Mouse (Mus musculus) gastrocnemius, postnatal 10 days (tissue): ENCODE data around the gene Mbnl2. TPM values are rescaled to one million over a fixed set of nuclear protein-coding genes. Genes with fewer than 3 reads are reported as not detected.

Experiments
- DNase-seq: peaks from one replicate; pipeline ENCODE4 v3.0.0; 2021; ENCODE audit warnings: mixed read lengths
- total RNA-seq, 2 experiments: library from RNA; stranded (reverse); gene quantifications; 2 replicates each; pipeline ENCODE4 v1.2.3; 2021

The Mbnl2 gene
- total RNA-seq, 2 experiments from 2014 or later, result 213 to 224 TPM

- no peak for DNase-seq
Observed at GRCm38 (mm10) chr14:120274746-120275145, 723 bp upstream of the Mbnl2 start.

GRCm38 (mm10) chr14:120276343-120277080, 1.0 kb downstream of the Mbnl2 start:
- no peak for DNase-seq

GRCm38 (mm10) chr14:120277081-120277656, 1.7 kb downstream of the Mbnl2 start:
- no peak for DNase-seq

- DNase-seq, result peak; percentile 36
Observed at GRCm38 (mm10) chr14:120278290-120279244, 3.1 kb downstream of the Mbnl2 start.

GRCm38 (mm10) chr14:120280136-120280535, 4.7 kb downstream of the Mbnl2 start:
- DNase-seq, result no peak

- no peak for DNase-seq
Observed at GRCm38 (mm10) chr14:120283787-120284186, 8.3 kb downstream of the Mbnl2 start.

GRCm38 (mm10) chr14:120284504-120284903, 9.0 kb downstream of the Mbnl2 start:
- DNase-seq, result no peak

GRCm38 (mm10) chr14:120287121-120287986, 11.9 kb downstream of the Mbnl2 start:
- DNase-seq, result no peak

- DNase-seq, result no peak
Observed at GRCm38 (mm10) chr14:120287987-120288275, 12.5 kb downstream of the Mbnl2 start.

GRCm38 (mm10) chr14:120288378-120289002, 13.0 kb downstream of the Mbnl2 start:
- no peak for DNase-seq

- DNase-seq, result no peak
Observed at GRCm38 (mm10) chr14:120289065-120289464, 13.6 kb downstream of the Mbnl2 start.

GRCm38 (mm10) chr14:120289528-120289927, 14.1 kb downstream of the Mbnl2 start:
- no peak for DNase-seq

GRCm38 (mm10) chr14:120291226-120291757, 15.8 kb downstream of the Mbnl2 start:
- DNase-seq, result no peak

- DNase-seq, result no peak
Observed at GRCm38 (mm10) chr14:120292133-120292532, 16.7 kb downstream of the Mbnl2 start.

- DNase-seq, result no peak
Observed at GRCm38 (mm10) chr14:120292617-120293195, 17.2 kb downstream of the Mbnl2 start.

- DNase-seq, result no peak
Observed at GRCm38 (mm10) chr14:120294480-120294879, 19.0 kb downstream of the Mbnl2 start.

GRCm38 (mm10) chr14:120295355-120296220, 20.1 kb downstream of the Mbnl2 start:
- no peak for DNase-seq

GRCm38 (mm10) chr14:120296231-120297006, 20.9 kb downstream of the Mbnl2 start:
- DNase-seq, result peak; percentile 60
